Mouse (Mus musculus): Measurements from ENCODE around the gene Tmem52. TPM values are rescaled to one million over a fixed set of nuclear protein-coding genes. Genes with fewer than 3 reads are reported as not detected.

Gene Tmem52
- polyA plus RNA-seq, 1 experiment from 2014 or later: 1.3 TPM

DNA sequence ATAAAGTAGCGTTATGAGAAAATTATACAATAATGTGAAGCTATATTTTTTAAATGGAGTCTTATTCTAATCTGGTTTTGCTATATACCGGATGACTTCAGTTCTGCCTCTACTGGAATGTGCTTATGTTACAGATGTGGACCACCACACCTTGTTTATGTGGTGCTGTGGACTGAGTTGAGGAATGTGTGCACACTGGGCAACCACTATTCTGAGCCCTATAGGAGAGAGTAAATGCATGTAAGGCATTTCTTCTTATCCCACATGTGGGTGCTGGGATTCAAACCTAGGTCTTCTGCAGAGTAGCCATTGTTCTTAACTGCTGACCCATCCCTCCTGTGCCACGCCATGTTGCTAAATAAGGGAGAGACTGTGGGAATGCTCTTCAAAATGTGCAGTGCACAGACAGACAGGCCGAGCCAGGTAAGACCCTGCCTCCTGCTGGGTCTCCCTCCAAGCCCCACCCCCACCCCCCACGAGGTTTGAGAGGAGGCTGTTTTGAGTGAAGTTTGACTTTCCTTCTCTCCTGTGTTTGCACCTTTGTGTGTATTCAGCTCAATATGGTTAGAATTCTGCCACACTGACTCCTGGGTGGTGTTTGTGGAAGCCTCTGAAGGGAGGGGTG is 36.9 kb downstream of the Tmem52 start:
- DNase-seq (ENCODE audit: low spot score) (no peak), ATAC-seq (ENCODE audit: low read depth) (no peak)
- H3K4me2 ChIP-seq (ENCODE audit: low read depth, low read length): no peak overlapping the region
- H3K4me1 ChIP-seq (ENCODE audit: control insufficient read depth, insufficient read depth, low read length): no peaks in the 10 kb centered on the region
- no peak overlapping the region for H3K4me3 ChIP-seq (ENCODE audit: low read depth, low read length)
- no peak overlapping the region for H3K9ac ChIP-seq (ENCODE audit: low read depth, low read length)
- H3K27ac ChIP-seq (replicated peaks; ENCODE audit: low read depth, low read length): no peak overlapping the region
- H3K36me3 ChIP-seq (ENCODE audit: control insufficient read depth, insufficient read depth, low read length): no peaks in the 10 kb centered on the region
- WGBS: 79% methylated on average over 5 of the region's 5 CpGs
- no peaks in the 10 kb centered on the region for H3K27me3 ChIP-seq (replicated peaks; ENCODE audit: control insufficient read depth, insufficient read depth, low read length)
- no peaks in the 10 kb centered on the region for H3K9me3 ChIP-seq (ENCODE audit: control insufficient read depth, low read length)

DNA sequence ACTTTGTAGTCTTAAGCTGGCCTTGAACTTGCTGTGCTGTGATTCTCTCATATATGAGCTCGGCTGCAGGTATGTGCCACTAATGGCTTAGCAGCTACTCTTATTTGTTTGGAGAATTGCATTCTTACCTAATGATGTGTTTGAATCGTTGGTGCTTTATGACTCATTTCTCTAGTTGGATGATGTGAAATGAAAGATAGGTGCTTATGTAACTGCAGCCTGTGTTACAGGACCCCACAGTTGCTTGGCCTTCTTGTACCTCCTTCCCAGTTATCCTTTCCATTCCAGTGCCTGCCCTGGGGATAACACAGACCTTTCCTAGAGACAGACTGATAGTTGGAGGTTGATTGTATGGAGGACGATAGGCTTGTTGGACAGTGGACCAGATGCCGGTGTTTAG is 39.7 kb downstream of the Tmem52 start:
- 90% methylated on average over 4 of the region's 4 CpGs for WGBS
- ATAC-seq (ENCODE audit: low read depth) (no peak), DNase-seq (ENCODE audit: low spot score) (no peak)
- H3K4me1 ChIP-seq (ENCODE audit: control insufficient read depth, insufficient read depth, low read length): no peaks in the 10 kb centered on the region
- no peaks in the 10 kb centered on the region for H3K9me3 ChIP-seq (ENCODE audit: control insufficient read depth, low read length)
- H3K36me3 ChIP-seq (ENCODE audit: control insufficient read depth, insufficient read depth, low read length): 0 out of 2 replicates have a peak, but pooled peaks cover 11% of the 10 kb centered on the region
- no peak overlapping the region for H3K4me3 ChIP-seq (ENCODE audit: low read depth, low read length)
- H3K4me2 ChIP-seq (ENCODE audit: low read depth, low read length): no peak overlapping the region
- no peaks in the 10 kb centered on the region for H3K27me3 ChIP-seq (replicated peaks; ENCODE audit: control insufficient read depth, insufficient read depth, low read length)
- H3K27ac ChIP-seq (replicated peaks; ENCODE audit: low read depth, low read length): no peak overlapping the region
- H3K9ac ChIP-seq (ENCODE audit: low read depth, low read length): no peak overlapping the region

DNA sequence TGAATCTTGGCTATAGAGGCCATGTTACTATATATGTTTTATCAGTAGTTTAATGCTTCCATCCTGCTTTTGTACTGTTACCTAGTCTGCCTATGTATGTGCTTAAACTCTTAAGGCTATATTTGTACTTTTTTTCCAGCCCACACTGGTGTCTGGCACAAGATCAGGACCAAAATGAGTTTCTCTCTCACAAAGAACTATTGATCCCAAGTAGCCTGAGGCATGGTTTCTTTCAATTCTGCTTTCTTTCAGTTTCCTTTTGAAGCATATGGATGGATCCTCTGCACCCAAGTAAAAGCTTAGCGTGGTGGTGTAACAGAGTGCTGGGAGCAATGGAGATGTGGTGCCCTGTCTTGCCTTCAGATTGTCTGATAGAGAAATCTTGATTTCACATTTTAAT is 42.1 kb downstream of the Tmem52 start:
- 0 out of 2 replicates have a peak, but pooled peaks cover 11% of the 10 kb centered on the region for H3K36me3 ChIP-seq (ENCODE audit: control insufficient read depth, insufficient read depth, low read length)
- ATAC-seq (ENCODE audit: low read depth) (no peak), DNase-seq (ENCODE audit: low spot score) (no peak)
- H3K9me3 ChIP-seq (ENCODE audit: control insufficient read depth, low read length): no peaks in the 10 kb centered on the region
- H3K9ac ChIP-seq (ENCODE audit: low read depth, low read length): no peak overlapping the region
- WGBS: 38% methylated on average over 1 of the region's 1 CpGs
- no peak overlapping the region for H3K4me3 ChIP-seq (ENCODE audit: low read depth, low read length)
- H3K27ac ChIP-seq (replicated peaks; ENCODE audit: low read depth, low read length): no peak overlapping the region
- no peaks in the 10 kb centered on the region for H3K27me3 ChIP-seq (replicated peaks; ENCODE audit: control insufficient read depth, insufficient read depth, low read length)
- no peaks in the 10 kb centered on the region for H3K4me1 ChIP-seq (ENCODE audit: control insufficient read depth, insufficient read depth, low read length)
- no peak overlapping the region for H3K4me2 ChIP-seq (ENCODE audit: low read depth, low read length)

DNA sequence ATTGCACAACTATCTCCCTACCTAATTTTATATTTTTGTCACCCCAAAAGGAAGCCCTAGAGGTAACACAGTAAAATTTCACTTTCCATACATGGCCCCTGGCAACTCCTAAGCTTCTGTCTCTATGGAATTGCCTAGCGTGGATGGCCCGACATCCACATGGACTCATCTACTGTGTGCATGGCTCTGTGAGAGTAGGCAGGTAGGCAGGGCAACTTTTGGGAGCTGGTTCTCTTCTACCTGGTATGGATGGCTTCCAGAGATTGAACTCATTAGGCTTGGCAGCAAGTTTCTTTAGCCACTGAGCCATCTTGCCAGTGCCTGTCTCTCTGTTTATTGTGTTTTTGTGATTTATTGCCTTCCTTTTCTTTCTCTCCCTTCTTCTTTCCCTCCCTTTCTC is 45.9 kb downstream of the Tmem52 start:
- DNase-seq (ENCODE audit: low spot score) (no peak), ATAC-seq (ENCODE audit: low read depth) (no peak)
- no peak overlapping the region for H3K9ac ChIP-seq (ENCODE audit: low read depth, low read length)
- WGBS: 92% methylated on average over 2 of the region's 2 CpGs
- H3K9me3 ChIP-seq (ENCODE audit: control insufficient read depth, low read length): no peaks in the 10 kb centered on the region
- H3K36me3 ChIP-seq (ENCODE audit: control insufficient read depth, insufficient read depth, low read length): peaks cover 20% of the 10 kb centered on the region; the same call in 1 of the 2 replicates
- H3K27ac ChIP-seq (replicated peaks; ENCODE audit: low read depth, low read length): no peak overlapping the region
- no peak overlapping the region for H3K4me2 ChIP-seq (ENCODE audit: low read depth, low read length)
- no peak overlapping the region for H3K4me3 ChIP-seq (ENCODE audit: low read depth, low read length)
- no peaks in the 10 kb centered on the region for H3K27me3 ChIP-seq (replicated peaks; ENCODE audit: control insufficient read depth, insufficient read depth, low read length)
- no peaks in the 10 kb centered on the region for H3K4me1 ChIP-seq (ENCODE audit: control insufficient read depth, insufficient read depth, low read length)

DNA sequence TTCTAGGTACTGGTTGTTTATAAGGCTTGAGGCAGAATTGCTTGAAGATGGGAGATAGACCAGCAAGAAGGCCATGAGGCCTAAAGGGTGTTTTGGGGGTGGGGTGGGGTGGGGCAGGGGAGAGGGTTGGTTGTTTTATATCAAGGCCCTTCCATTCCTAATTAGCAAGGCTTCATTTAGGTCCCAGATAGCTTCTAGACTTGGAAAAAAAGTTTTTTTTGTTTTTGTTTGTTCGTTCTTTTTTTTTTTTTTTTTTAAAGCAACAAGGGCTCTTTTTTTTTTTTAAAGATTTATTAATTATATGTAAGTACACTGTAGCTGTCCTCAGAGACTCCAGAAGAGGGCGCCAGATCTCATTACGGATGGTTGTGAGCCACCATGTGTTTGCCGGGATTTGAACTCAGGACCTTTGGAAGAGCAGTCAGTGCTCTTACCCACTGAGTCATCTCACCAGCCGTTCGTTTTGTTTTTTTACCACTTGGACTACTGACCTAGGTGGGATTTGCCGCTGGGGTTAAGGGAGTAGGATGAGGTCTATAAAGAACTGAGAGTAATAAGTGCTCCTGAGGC is 49.1 kb downstream of the Tmem52 start:
- no peak overlapping the region for H3K9ac ChIP-seq (ENCODE audit: low read depth, low read length)
- H3K4me3 ChIP-seq (ENCODE audit: low read depth, low read length): no peak overlapping the region
- no peak for ATAC-seq (ENCODE audit: low read depth)
- DNase-seq (ENCODE audit: low spot score): no peak
- H3K36me3 ChIP-seq (ENCODE audit: control insufficient read depth, insufficient read depth, low read length): peaks cover 16% of the 10 kb centered on the region; the same call in 1 of the 2 replicates
- WGBS: 88% methylated on average over 7 of the region's 7 CpGs
- no peak overlapping the region for H3K4me2 ChIP-seq (ENCODE audit: low read depth, low read length)
- no peaks in the 10 kb centered on the region for H3K9me3 ChIP-seq (ENCODE audit: control insufficient read depth, low read length)
- H3K4me1 ChIP-seq (ENCODE audit: control insufficient read depth, insufficient read depth, low read length): no peaks in the 10 kb centered on the region
- no peaks in the 10 kb centered on the region for H3K27me3 ChIP-seq (replicated peaks; ENCODE audit: control insufficient read depth, insufficient read depth, low read length)
- no peak overlapping the region for H3K27ac ChIP-seq (replicated peaks; ENCODE audit: low read depth, low read length)

Other genes with a start within 250 kb of the Tmem52 start
- gene Ski, start 246.5 kb upstream of the Tmem52 start, polyA plus RNA-seq (2014; fragmentation: Nextera tagmentation; extraction: Ambion mirVana): 34.1 and 34.9 TPM in 2 replicates
- gene Faap20, start 219.3 kb upstream of the Tmem52 start, polyA plus RNA-seq (2014; fragmentation: Nextera tagmentation; extraction: Ambion mirVana): 66.1 and 68.5 TPM in 2 replicates
- gene Prkcz, start 107.8 kb upstream of the Tmem52 start, polyA plus RNA-seq (2014; fragmentation: Nextera tagmentation; extraction: Ambion mirVana): 9.8 and 10.2 TPM in 2 replicates
- gene Gabrd, start 71.0 kb upstream of the Tmem52 start, polyA plus RNA-seq (2014; fragmentation: Nextera tagmentation; extraction: Ambion mirVana): not detected in 2 replicates
- 4.4 and 4.5 TPM in 2 replicates for gene Cfap74, start 59.9 kb upstream of the Tmem52 start, polyA plus RNA-seq (2014; fragmentation: Nextera tagmentation; extraction: Ambion mirVana)
- gene Gnb1, start 22.2 kb downstream of the Tmem52 start, polyA plus RNA-seq (2014; fragmentation: Nextera tagmentation; extraction: Ambion mirVana): 448 and 484 TPM in 2 replicates
- 89.2 and 94.5 TPM in 2 replicates for gene Nadk, start 93.3 kb downstream of the Tmem52 start, polyA plus RNA-seq (2014; fragmentation: Nextera tagmentation; extraction: Ambion mirVana)
- gene Slc35e2, start 132.3 kb downstream of the Tmem52 start, polyA plus RNA-seq (2014; fragmentation: Nextera tagmentation; extraction: Ambion mirVana): 9.2 and 10.3 TPM in 2 replicates
- 47.1 and 50.8 TPM in 2 replicates for gene Cdk11b, start 155.7 kb downstream of the Tmem52 start, polyA plus RNA-seq (2014; fragmentation: Nextera tagmentation; extraction: Ambion mirVana)
- gene Gm10563, start 176.3 kb downstream of the Tmem52 start, polyA plus RNA-seq (2014; fragmentation: Nextera tagmentation; extraction: Ambion mirVana): not detected in 2 replicates
- 29.4 and 31.2 TPM in 2 replicates for gene Mmp23, start 184.3 kb downstream of the Tmem52 start, polyA plus RNA-seq (2014; fragmentation: Nextera tagmentation; extraction: Ambion mirVana)
- 24.8 and 27.3 TPM in 2 replicates for gene Mib2, start 200.1 kb downstream of the Tmem52 start, polyA plus RNA-seq (2014; fragmentation: Nextera tagmentation; extraction: Ambion mirVana)
- gene Fndc10, start 225.2 kb downstream of the Tmem52 start, polyA plus RNA-seq (2014; fragmentation: Nextera tagmentation; extraction: Ambion mirVana): 6.3 and 6.9 TPM in 2 replicates
- gene Ssu72, start 235.7 kb downstream of the Tmem52 start, polyA plus RNA-seq (2014; fragmentation: Nextera tagmentation; extraction: Ambion mirVana): 133 and 146 TPM in 2 replicates